8 mouse cellular contexts compared by ENCODE assay signal in the genomic region with DNA sequence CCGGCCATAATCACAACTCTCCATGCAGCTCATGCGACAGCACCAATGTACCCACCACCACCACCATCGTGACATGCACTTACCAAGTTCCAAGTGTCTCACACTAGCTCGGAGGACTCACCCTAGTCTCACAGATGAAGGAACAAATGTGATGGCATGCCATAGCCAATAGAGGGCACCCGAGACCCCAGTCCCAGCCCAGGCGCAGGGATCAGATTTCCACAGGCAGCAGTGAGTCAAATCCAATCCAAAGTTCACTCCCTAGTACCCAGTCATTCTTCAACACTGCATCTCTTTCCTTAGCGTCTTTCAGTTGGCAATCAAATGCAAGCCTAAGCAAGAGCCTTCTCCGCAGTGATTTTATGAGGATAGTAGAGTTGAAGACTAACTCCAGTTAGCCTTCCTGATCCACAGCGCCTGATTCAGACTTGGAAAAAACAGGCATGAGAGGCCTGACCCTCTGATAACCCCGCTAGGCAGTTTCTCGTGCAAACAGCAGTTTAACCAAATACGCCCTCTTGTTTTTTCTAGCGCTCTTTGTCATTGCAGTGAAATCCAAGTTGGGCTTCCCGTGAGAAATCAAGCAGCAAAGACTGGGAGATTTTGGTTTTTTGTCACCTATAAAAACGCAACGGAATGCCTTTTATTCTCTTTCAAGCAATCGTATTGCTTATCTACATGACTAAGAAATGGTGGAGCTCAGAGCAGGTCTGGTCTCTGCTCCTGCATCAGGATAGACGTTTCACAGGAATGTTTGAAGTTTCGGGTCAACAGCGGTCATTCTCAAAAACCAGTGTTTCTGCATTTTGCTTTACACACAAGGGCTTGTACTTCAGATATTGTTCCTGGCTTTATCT. TPM values are rescaled to one million over a fixed set of nuclear protein-coding genes. Genes with fewer than 3 reads are reported as not detected.
DNase-seq lines count a peak whose midpoint lies in the region; ATAC-seq lines count a peak whose summit lies in the region.

No protein-coding gene starts in this region.

- peak overlapping the region; percentile 27 for H3K4me2 ChIP-seq in lung, embryonic 16.5 days (ENCODE audit: low read depth, low read length)
- H3K4me2 ChIP-seq in stomach, embryonic 14.5 days (replicated peaks; ENCODE audit: low read depth, low read length) = 0 out of 2 replicates have a peak overlapping the region, but pooled peaks have one; percentile 2

- 18% methylated on average over 20 of the region's 20 CpGs for WGBS in heart, embryonic 10.5 days
- 16% methylated on average over 20 of the region's 20 CpGs for WGBS in lung, embryonic 16.5 days
- 21% methylated on average over 20 of the region's 20 CpGs for WGBS in stomach, embryonic 14.5 days

- no peak overlapping the region for H3K9ac ChIP-seq in lung, embryonic 16.5 days (ENCODE audit: low read length)
- H3K9ac ChIP-seq in stomach, embryonic 14.5 days (replicated peaks; ENCODE audit: low read depth, low read length) = no peak overlapping the region

- peak; percentile 87 for ATAC-seq in common myeloid progenitor, adult 5-6 weeks (replicated peaks; ENCODE audit: low read depth, poor library complexity, severe bottlenecking)
- ATAC-seq in lung, embryonic 16.5 days (ENCODE audit: low read depth) = peak; percentile 76
- peak; percentile 85 for ATAC-seq in stomach, embryonic 14.5 days (ENCODE audit: insufficient number of reproducible peaks, insufficient read depth, low FRiP score, low read depth)

- H3K4me3 ChIP-seq in heart, embryonic 10.5 days = peak overlapping the region; percentile 35
- no peak overlapping the region for H3K4me3 ChIP-seq in lung, embryonic 16.5 days (ENCODE audit: low read length)
- peak overlapping the region; percentile 2; the same call in 1 of the 2 replicates for H3K4me3 ChIP-seq in stomach, embryonic 14.5 days (ENCODE audit: low read depth, low read length)

- peaks cover 24% of the 10 kb centered on the region for H3K4me1 ChIP-seq in heart, embryonic 10.5 days
- H3K4me1 ChIP-seq in lung, embryonic 16.5 days (replicated peaks; ENCODE audit: control insufficient read depth, insufficient read depth, low read length) = peaks cover 5% of the 10 kb centered on the region; the same call in 1 of the 2 replicates
- no peaks in the 10 kb centered on the region for H3K4me1 ChIP-seq in stomach, embryonic 14.5 days (ENCODE audit: control insufficient read depth, insufficient read depth, low read length)

- no peaks in the 10 kb centered on the region for H3K27me3 ChIP-seq in heart, embryonic 10.5 days (ENCODE audit: insufficient read depth, poor library complexity, severe bottlenecking)
- no peaks in the 10 kb centered on the region for H3K27me3 ChIP-seq in lung, embryonic 16.5 days (ENCODE audit: control insufficient read depth, insufficient read depth, low read depth, low read length)
- H3K27me3 ChIP-seq in stomach, embryonic 14.5 days (ENCODE audit: control insufficient read depth, insufficient read depth, low read length) = no peaks in the 10 kb centered on the region

- H3K27ac ChIP-seq in heart, embryonic 10.5 days = peak overlapping the region; percentile 62
- H3K27ac ChIP-seq in lung, embryonic 16.5 days (ENCODE audit: low read length) = no peak overlapping the region
- peak overlapping the region; percentile 77 for H3K27ac ChIP-seq in stomach, embryonic 14.5 days (ENCODE audit: low read length)

- H3K9me3 ChIP-seq in heart, embryonic 10.5 days = no peaks in the 10 kb centered on the region
- no peaks in the 10 kb centered on the region for H3K9me3 ChIP-seq in lung, embryonic 16.5 days (ENCODE audit: control insufficient read depth, low read length)
- no peaks in the 10 kb centered on the region for H3K9me3 ChIP-seq in stomach, embryonic 14.5 days (ENCODE audit: control insufficient read depth, low read depth, low read length)

- DNase-seq in adrenal gland, adult (ENCODE audit: inconsistent age in 2 of 2, low spot score in 1 of 2) = peak; percentile 51 to 84
- DNase-seq in adrenal gland, adult 8-10 months = no peak
- peak; percentile 42 for DNase-seq in CD4-positive helper T cell, adult 2 months (ENCODE audit: low read depth, low spot score)
- peak; percentile 84 for DNase-seq in heart, embryonic 10.5 days (ENCODE audit: low spot score)
- peak; percentile 72 for DNase-seq in kidney, adult 9 months

- H3K36me3 ChIP-seq in heart, embryonic 10.5 days = no peaks in the 10 kb centered on the region
- no peaks in the 10 kb centered on the region for H3K36me3 ChIP-seq in lung, embryonic 16.5 days (ENCODE audit: control insufficient read depth, insufficient read depth, low read length)
- no peaks in the 10 kb centered on the region for H3K36me3 ChIP-seq in stomach, embryonic 14.5 days (ENCODE audit: control insufficient read depth, insufficient read depth, low read length)

RNA-seq across cellular contexts. Expression of a gene that starts 8.6 kb away (rescaled TPM):
- total RNA-seq in adrenal gland, adult 8-10 months (2022) = 10 to 100 TPM; 33.3 to 51.7 (median 42.4) TPM
- 43.8 and 52.2 TPM in 2 replicates for total RNA-seq in common myeloid progenitor, adult 5-6 weeks (2017)
- polyA plus RNA-seq in heart, embryonic 10.5 days (2016; fragmentation: Nextera tagmentation; extraction: Ambion mirVana) = 80.2 and 95.0 TPM in 2 replicates
- 45.0 and 48.5 TPM in 2 replicates for polyA plus RNA-seq in lung, embryonic 16.5 days (2015; fragmentation: Nextera tagmentation; extraction: Ambion mirVana)
- polyA plus RNA-seq in stomach, embryonic 14.5 days (2014; fragmentation: Nextera tagmentation; extraction: Ambion mirVana) = 73.0 and 74.6 TPM in 2 replicates
